Mouse (Mus musculus): ENCODE data around the gene Tpo. TPM values are rescaled to one million over a fixed set of nuclear protein-coding genes. Genes with fewer than 3 reads are reported as not detected.

Gene Tpo
- total and polyA plus RNA-seq, 3 experiments, result not detected

GRCm38 (mm10) chr12:30077056-30077455, 55.4 kb downstream of the Tpo start (continued):
- TF ChIP-seq MAFK (IDR thresholded peaks at IDR 0.05; ENCODE audit: borderline replicate concordance, low read depth, low read length), result no peak

- no peak for DNase-seq (ENCODE audit: low read depth, low spot score)
- TF ChIP-seq MEF2A (IDR thresholded peaks at IDR 0.05; ENCODE audit: extremely low read depth, insufficient replicate concordance, low read depth, low read length, poor library complexity, severe bottlenecking), result no peak
- no peak for TF ChIP-seq JUND (IDR thresholded peaks at IDR 0.05; ENCODE audit: low read depth, low read length)
- no peak for TF ChIP-seq POLR2A (IDR thresholded peaks at IDR 0.05; ENCODE audit: control insufficient read depth in 1 of 2, insufficient read depth in 1 of 2, low read depth in 1 of 2, low read length in 2 of 2, poor library complexity in 1 of 2)
- no peak for TF ChIP-seq GABPA (IDR thresholded peaks at IDR 0.05; ENCODE audit: low read depth, low read length)
- TF ChIP-seq EP300 (IDR thresholded peaks at IDR 0.05; ENCODE audit: low read depth in 1 of 2, low read length in 2 of 2), result no peak
- TF ChIP-seq NELFE (IDR thresholded peaks at IDR 0.05; ENCODE audit: low read depth, low read length), result no peak
- TF ChIP-seq MAZ (IDR thresholded peaks at IDR 0.05; ENCODE audit: low read depth, low read length), result no peak
- no peak for TF ChIP-seq MAFK (IDR thresholded peaks at IDR 0.05; ENCODE audit: borderline replicate concordance, low read depth, low read length)
- TF ChIP-seq POLR2AphosphoS2 (IDR thresholded peaks at IDR 0.05; ENCODE audit: low read length), result no peak
- H3K79me2 ChIP-seq (ENCODE audit: control insufficient read depth, insufficient read depth, low read length, poor library complexity), result no peaks in the 10 kb centered on the region
- no peak overlapping the region for H3K27ac ChIP-seq (ENCODE audit: control insufficient read depth, low read depth, low read length)
- no peaks in the 10 kb centered on the region for H3K4me1 ChIP-seq (ENCODE audit: control insufficient read depth in 1 of 2, insufficient read depth in 2 of 2, low read length in 2 of 2)
- H3K27me3 ChIP-seq (ENCODE audit: control insufficient read depth in 1 of 2, insufficient read depth in 2 of 2, low read length in 2 of 2), result no peaks in the 10 kb centered on the region
- H3K9me3 ChIP-seq (replicated peaks; ENCODE audit: insufficient read depth, low read length), result no peaks in the 10 kb centered on the region
- no peaks in the 10 kb centered on the region for H3K36me3 ChIP-seq (ENCODE audit: control insufficient read depth in 1 of 2, insufficient read depth in 2 of 2, low read length in 2 of 2)
- H3K9ac ChIP-seq (ENCODE audit: control insufficient read depth, low read depth, low read length, poor library complexity, severe bottlenecking), result no peak overlapping the region
- H3K4me3 ChIP-seq (ENCODE audit: control insufficient read depth in 1 of 2, insufficient read depth in 1 of 2, low read depth in 2 of 2, low read length in 2 of 2), result no peak overlapping the region
Observed at GRCm38 (mm10) chr12:30076316-30076715, 56.1 kb downstream of the Tpo start.

GRCm38 (mm10) chr12:30069321-30069720, 63.1 kb downstream of the Tpo start:
- Histone ChIP-seq H3K4me1 (ENCODE audit: control insufficient read depth in 1 of 2, insufficient read depth in 2 of 2, low read length in 2 of 2) (no peaks in the 10 kb centered on the region), H3K27ac (ENCODE audit: control insufficient read depth, low read depth, low read length) (no peak overlapping the region), H3K4me3 (ENCODE audit: control insufficient read depth in 1 of 2, insufficient read depth in 1 of 2, low read depth in 2 of 2, low read length in 2 of 2) (no peak overlapping the region), H3K36me3 (ENCODE audit: control insufficient read depth in 1 of 2, insufficient read depth in 2 of 2, low read length in 2 of 2) (no peaks in the 10 kb centered on the region), H3K27me3 (ENCODE audit: control insufficient read depth in 1 of 2, insufficient read depth in 2 of 2, low read length in 2 of 2) (no peaks in the 10 kb centered on the region), H3K9ac (ENCODE audit: control insufficient read depth, low read depth, low read length, poor library complexity, severe bottlenecking) (no peak overlapping the region), H3K9me3 (replicated peaks; ENCODE audit: insufficient read depth, low read length) (no peaks in the 10 kb centered on the region), H3K79me2 (ENCODE audit: control insufficient read depth, insufficient read depth, low read length, poor library complexity) (no peaks in the 10 kb centered on the region)
- DNase-seq (ENCODE audit: low read depth, low spot score), result no peak
- TF ChIP-seq BHLHE40 (IDR thresholded peaks at IDR 0.05; ENCODE audit: borderline replicate concordance, low read depth, low read length) (no peak), POLR2A (IDR thresholded peaks at IDR 0.05; ENCODE audit: control insufficient read depth in 1 of 2, insufficient read depth in 1 of 2, low read depth in 1 of 2, low read length in 2 of 2, poor library complexity in 1 of 2) (no peak), EP300 (IDR thresholded peaks at IDR 0.05; ENCODE audit: low read depth in 1 of 2, low read length in 2 of 2) (no peak), MAZ (IDR thresholded peaks at IDR 0.05; ENCODE audit: low read depth, low read length) (no peak), E2F4 (IDR thresholded peaks at IDR 0.05; ENCODE audit: borderline replicate concordance, low read depth, low read length) (no peak), MYC (IDR thresholded peaks at IDR 0.05; ENCODE audit: low read depth, low read length) (no peak), RCOR1 (IDR thresholded peaks at IDR 0.05; ENCODE audit: low read depth, low read length) (no peak), NELFE (IDR thresholded peaks at IDR 0.05; ENCODE audit: low read depth, low read length) (no peak), SMC3 (IDR thresholded peaks at IDR 0.05; ENCODE audit: low read depth, low read length) (no peak), MAFK (IDR thresholded peaks at IDR 0.05; ENCODE audit: borderline replicate concordance, low read depth, low read length) (no peak), USF1 (IDR thresholded peaks at IDR 0.05; ENCODE audit: low read depth, low read length) (no peak), TAL1 (IDR thresholded peaks at IDR 0.05; ENCODE audit: low read length) (no peak)
